Comparison of ENCODE assay signal across 8 mouse cellular contexts in genomic region chr8:121669208-121669607, GRCm38 (mm10). TPM values are rescaled to one million over a fixed set of nuclear protein-coding genes. Genes with fewer than 3 reads are reported as not detected.
A peak's percentile ranks its signal among the peaks of the same experiment; 100 is the strongest.
DNase-seq lines count a peak whose midpoint lies in the region; ATAC-seq and TF ChIP-seq lines count a peak whose summit lies in the region.

No protein-coding gene starts in this region.

- ATAC-seq in lung, postnatal 0 days: peak; percentile 40
- ATAC-seq in cerebellum, adult (ENCODE audit: insufficient number of reproducible peaks, low FRiP score, low TSS enrichment): no peak

- no peak overlapping the region for H3K9ac ChIP-seq in heart, adult 2 months (ENCODE audit: low read depth, low read length)
- H3K9ac ChIP-seq in lung, postnatal 0 days (replicated peaks; ENCODE audit: low read depth): no peak overlapping the region

- no peaks in the 10 kb centered on the region for H3K9me3 ChIP-seq in lung, postnatal 0 days (ENCODE audit: low read length)

- H3K4me1 ChIP-seq in heart, adult 2 months (ENCODE audit: control insufficient read depth, insufficient read depth, low read length): peaks cover 17% of the 10 kb centered on the region
- peaks cover 2% of the 10 kb centered on the region; the same call in 1 of the 2 replicates for H3K4me1 ChIP-seq in lung, postnatal 0 days (ENCODE audit: insufficient read depth, low read depth, low read length)

- 0 out of 2 replicates have a peak, but pooled peaks have one; percentile 4 for TF ChIP-seq POLR2A in heart, adult 2 months (IDR thresholded peaks at IDR 0.05; ENCODE audit: insufficient read depth, low read depth, low read length)

- TF ChIP-seq EP300 in heart, adult 2 months (IDR thresholded peaks at IDR 0.05; ENCODE audit: insufficient read depth, low read depth, low read length): no peak
- TF ChIP-seq EP300 in lung, postnatal 0 days (IDR thresholded peaks at IDR 0.05): no peak

- H3K4me2 ChIP-seq in lung, postnatal 0 days (replicated peaks; ENCODE audit: low read depth, low read length): no peak overlapping the region

- intact Hi-C loops in gastrocnemius, adult 2 months (cut with DNase I): no loop called here
- intact Hi-C loops in heart, adult 2 months (cut with DNase I): no loop called here
- intact Hi-C loops in left cerebral cortex, postnatal 36 days (cut with DNase I): no loop called here

- H3K36me3 ChIP-seq in heart, adult 2 months (ENCODE audit: control insufficient read depth, insufficient read depth, low read length): no peaks in the 10 kb centered on the region
- no peaks in the 10 kb centered on the region for H3K36me3 ChIP-seq in lung, postnatal 0 days (ENCODE audit: insufficient read depth, low read length)

- peak overlapping the region; percentile 75 for H3K27ac ChIP-seq in gastrocnemius, adult 2 months
- peak overlapping the region; percentile 34 for H3K27ac ChIP-seq in heart, adult 2 months
- H3K27ac ChIP-seq in lung, postnatal 0 days (ENCODE audit: low read length): peak overlapping the region; percentile 68; the same call in 1 of the 2 replicates

- no peaks in the 10 kb centered on the region for H3K79me2 ChIP-seq in heart, adult 2 months (replicated peaks; ENCODE audit: control insufficient read depth, insufficient read depth, low read length)

- no peak for DNase-seq in gastrocnemius, adult 2 months
- DNase-seq in gastrocnemius, adult 18-20 months (ENCODE audit: low spot score): no peak
- peak; percentile 95 for DNase-seq in Muller cell, postnatal 12 days (ENCODE audit: inconsistent ontology term)
- DNase-seq in heart, adult 2 months: peak in 1 of 2 experiments; percentile 55
- DNase-seq in lung, postnatal 0 days (ENCODE audit: low spot score): peak; percentile 80
- no peak for DNase-seq in layer of hippocampus, adult 9-10 months (ENCODE audit: low spot score)
- no peak for DNase-seq in left cerebral cortex, postnatal 36 days (ENCODE audit: low spot score in 2 of 2)

- no peaks in the 10 kb centered on the region for H3K27me3 ChIP-seq in heart, adult 2 months (ENCODE audit: control insufficient read depth, insufficient read depth, low read length)
- H3K27me3 ChIP-seq in lung, postnatal 0 days (replicated peaks; ENCODE audit: insufficient read depth, low read length): no peaks in the 10 kb centered on the region

- H3K4me3 ChIP-seq in gastrocnemius, adult 2 months: no peak overlapping the region
- H3K4me3 ChIP-seq in heart, adult 2 months: no peak overlapping the region
- no peak overlapping the region for H3K4me3 ChIP-seq in lung, postnatal 0 days (ENCODE audit: low read depth, low read length)

- no peak for TF ChIP-seq CTCF in gastrocnemius, adult 2 months (IDR thresholded peaks at IDR 0.05)
- TF ChIP-seq CTCF in heart, adult 2 months (IDR thresholded peaks at IDR 0.05): no peak
- TF ChIP-seq CTCF in lung, postnatal 0 days (IDR thresholded peaks at IDR 0.05): no peak

- 37% methylated on average over 8 of the region's 8 CpGs for WGBS in heart, adult 2 months
- 10% methylated on average over 8 of the region's 8 CpGs for WGBS in lung, postnatal 0 days

RNA-seq across cellular contexts. Expression of gene Zcchc14, which starts 16.5 kb away (rescaled TPM):
- total RNA-seq in gastrocnemius, adult 2 months (2021): 10 to 100 TPM; 18.8 to 22.3 TPM
- total RNA-seq in gastrocnemius, adult 18-20 months (2021): 10 to 100 TPM; 15.6 to 17.1 TPM
- total RNA-seq in heart, adult 2 months (2021): 10 to 100 TPM; 28.5 to 30.0 TPM
- 17.6 and 22.1 TPM in 2 replicates for polyA plus RNA-seq in heart, adult 2 months (2012; rRNA removed)
- 11.1 and 14.7 TPM in 2 replicates for polyA plus RNA-seq in lung, postnatal 0 days (2015; fragmentation: Nextera tagmentation; extraction: Ambion mirVana)
- total RNA-seq in left cerebral cortex, postnatal 36 days (2021): 10 to 100 TPM; 61.3 to 75.3 TPM

Comparison
In these comparisons a context has a peak if more than half of its experiments do, and no peak if none do; other contexts are left out.
1. DNase-seq: peak in Muller cell, postnatal 12 days (single experiment) and lung, postnatal 0 days (single experiment); none in gastrocnemius, adult 2 months (single experiment), gastrocnemius, adult 18-20 months (single experiment), layer of hippocampus, adult 9-10 months (single experiment) and left cerebral cortex, postnatal 36 days (0 of 2).
2. Peak in every context shown above with its lines, with median percentiles within 50 percentile points of each other: H3K27ac ChIP-seq.